Mouse (Mus musculus) neural tube, embryonic 13.5 days (tissue): ENCODE results near the gene Hhex. TPM values are rescaled to one million over a fixed set of nuclear protein-coding genes. Genes with fewer than 3 reads are reported as not detected.

Experiments used
- ATAC-seq: fragments of 200-750 bp; cut with Nextera tagmentation; 2 replicates; pipeline ENCODE4 v1.8.0; 2017; ENCODE audit warnings: low read depth, mild to moderate bottlenecking, moderate TSS enrichment, moderate library complexity
- H3K27ac ChIP-seq: fragments of 300-500 bp; sonication (generic); replicated peaks from 2 replicates; pipeline ENCODE4 v1.5.1; 2015; ENCODE audit warnings: moderate library complexity, mild to moderate bottlenecking, inconsistent platforms
- H3K27me3 ChIP-seq: fragments of 300-500 bp; sonication (generic); 2 replicates; pipeline ENCODE4 v1.6.1; 2015; ENCODE audit warnings: mild to moderate bottlenecking, inconsistent platforms
- H3K36me3 ChIP-seq: fragments of 300-500 bp; sonication (generic); 2 replicates; pipeline ENCODE4 v1.6.1; 2015; ENCODE audit warnings: mild to moderate bottlenecking, inconsistent platforms
- H3K4me1 ChIP-seq: fragments of 300-500 bp; sonication (generic); replicated peaks from 2 replicates; pipeline ENCODE4 v1.6.1; 2015; ENCODE audit warnings: inconsistent platforms
- H3K4me2 ChIP-seq: fragments of 300-500 bp; sonication (generic); 2 replicates; pipeline ENCODE4 v1.6.1; 2015; ENCODE audit warnings: inconsistent platforms, mild to moderate bottlenecking, moderate library complexity
- H3K4me3 ChIP-seq: fragments of 300-500 bp; sonication (generic); 2 replicates; pipeline ENCODE4 v1.5.1; 2015; ENCODE audit warnings: mild to moderate bottlenecking, inconsistent platforms
- H3K9ac ChIP-seq: fragments of 300-500 bp; sonication (generic); 2 replicates; pipeline ENCODE4 v1.6.1; 2015; ENCODE audit warnings: moderate library complexity, mild to moderate bottlenecking, inconsistent platforms
- H3K9me3 ChIP-seq: fragments of 300-500 bp; sonication (generic); 2 replicates; pipeline ENCODE4 v1.6.1; 2016; ENCODE audit warnings: inconsistent platforms
- WGBS: fragments of 180-500 bp; shearing (Covaris S2); methylation state at CpG from one replicate; pipeline ENCODE4 v1.1.7; 2015; 5-methylcytosine and 5-hydroxymethylcytosine counted together
- polyA plus RNA-seq: library from polyadenylated mRNA; unstranded; fragments of >200 nt; fragmentation: Nextera tagmentation; extraction: Ambion mirVana; gene quantifications from 2 replicates; pipeline ENCODE4 v1.2.1, GENCODE M21; 2015

Gene Hhex
- polyA plus RNA-seq, 1 experiment from 2014 or later, result 6.6 TPM

DNA sequence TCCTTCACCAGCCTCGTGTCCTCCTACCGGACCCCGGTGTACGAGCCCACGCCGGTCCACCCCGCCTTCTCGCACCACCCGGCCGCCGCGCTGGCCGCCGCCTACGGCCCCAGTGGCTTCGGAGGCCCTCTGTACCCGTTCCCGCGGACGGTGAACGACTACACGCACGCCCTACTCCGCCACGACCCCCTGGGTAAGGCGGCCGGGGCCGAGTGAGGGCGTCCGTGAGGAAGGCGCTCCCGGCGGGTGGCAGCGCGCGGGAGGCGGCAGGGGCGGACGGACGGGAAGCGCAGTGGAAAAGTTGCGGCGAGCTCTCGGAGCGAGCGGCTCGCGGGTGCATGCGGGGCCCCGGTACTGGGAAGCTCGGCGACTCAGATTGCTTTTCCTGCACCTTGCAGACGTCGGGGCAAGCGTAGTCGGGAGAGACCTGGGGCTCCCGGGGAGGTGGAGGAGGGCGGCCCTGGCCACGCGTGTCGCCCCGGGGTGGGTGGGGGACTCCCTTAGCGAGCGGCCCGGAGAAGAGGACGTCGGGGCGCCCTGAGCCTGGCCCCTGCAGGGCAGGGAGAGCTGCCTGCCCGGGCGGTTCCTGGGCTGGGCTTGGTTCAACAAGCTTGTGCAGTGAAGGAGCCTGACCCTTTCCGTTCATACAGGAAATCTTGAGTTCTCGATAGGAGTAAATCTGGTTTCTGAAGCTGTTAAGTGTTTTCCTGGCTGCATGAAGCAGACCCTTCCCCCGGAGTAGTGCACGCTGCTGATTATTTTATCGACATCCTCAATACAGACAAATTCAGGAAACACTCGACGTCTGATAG, 637 bp downstream of the Hhex start:
- Histone ChIP-seq H3K27ac (peak overlapping the region; percentile 63), H3K36me3 (no peaks in the 10 kb centered on the region), H3K4me3 (peak overlapping the region; percentile 41), H3K27me3 (peaks cover 99% of the 10 kb centered on the region), H3K4me1 (peaks cover 15% of the 10 kb centered on the region), H3K9me3 (no peaks in the 10 kb centered on the region), H3K9ac (peak overlapping the region; percentile 52), H3K4me2 (peak overlapping the region; percentile 58)
- peak; percentile 40; the same call in 1 of the 2 replicates for ATAC-seq
- 1% methylated on average over 73 of the region's 77 CpGs for WGBS

GRCm38 (mm10) chr19:37435853-37436174, 1.2 kb downstream of the Hhex start:
- H3K9ac ChIP-seq, result 0 out of 2 replicates have a peak overlapping the region, but pooled peaks have one; percentile 34
- 6% methylated on average over 10 of the region's 10 CpGs for WGBS
- peak overlapping the region; percentile 13; the same call in 1 of the 2 replicates for H3K4me2 ChIP-seq
- H3K9me3 ChIP-seq, result no peaks in the 10 kb centered on the region
- H3K27me3 ChIP-seq, result peaks cover 99% of the 10 kb centered on the region
- H3K36me3 ChIP-seq, result no peaks in the 10 kb centered on the region
- no peak overlapping the region for H3K4me3 ChIP-seq
- no peak overlapping the region for H3K27ac ChIP-seq
- peaks cover 15% of the 10 kb centered on the region for H3K4me1 ChIP-seq
- no peak for ATAC-seq

GRCm38 (mm10) chr19:37436514-37437288, 2.1 kb downstream of the Hhex start:
- no peak overlapping the region for H3K4me3 ChIP-seq
- H3K4me1 ChIP-seq, result peaks cover 15% of the 10 kb centered on the region
- peaks cover 99% of the 10 kb centered on the region for H3K27me3 ChIP-seq
- no peaks in the 10 kb centered on the region for H3K9me3 ChIP-seq
- H3K36me3 ChIP-seq, result no peaks in the 10 kb centered on the region
- ATAC-seq, result no peak
- peak overlapping the region; percentile 13; the same call in 1 of the 2 replicates for H3K4me2 ChIP-seq
- H3K27ac ChIP-seq, result no peak overlapping the region
- WGBS, result 1% methylated on average over 28 of the region's 28 CpGs
- H3K9ac ChIP-seq, result no peak overlapping the region

DNA sequence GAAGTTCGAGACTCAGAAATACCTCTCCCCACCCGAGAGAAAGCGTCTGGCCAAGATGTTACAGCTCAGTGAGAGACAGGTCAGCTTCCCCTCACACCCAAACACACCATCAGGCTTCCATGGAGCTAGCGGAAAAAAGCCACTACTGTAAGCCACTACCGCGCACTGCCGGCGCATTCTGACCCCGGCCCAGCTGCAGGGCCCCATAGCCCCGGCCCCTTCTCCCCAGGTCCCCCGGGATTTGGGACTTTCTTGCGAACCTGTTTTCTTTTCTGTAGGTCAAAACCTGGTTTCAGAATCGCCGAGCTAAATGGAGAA, 2.6 kb downstream of the Hhex start:
- ATAC-seq, result no peak
- H3K4me1 ChIP-seq, result peaks cover 15% of the 10 kb centered on the region
- H3K27me3 ChIP-seq, result peaks cover 98% of the 10 kb centered on the region
- no peak overlapping the region for H3K4me3 ChIP-seq
- H3K9me3 ChIP-seq, result no peaks in the 10 kb centered on the region
- H3K4me2 ChIP-seq, result no peak overlapping the region; the same call in 1 of the 2 replicates
- H3K36me3 ChIP-seq, result no peaks in the 10 kb centered on the region
- no peak overlapping the region for H3K27ac ChIP-seq
- no peak overlapping the region for H3K9ac ChIP-seq
- 5% methylated on average over 14 of the region's 14 CpGs for WGBS

DNA sequence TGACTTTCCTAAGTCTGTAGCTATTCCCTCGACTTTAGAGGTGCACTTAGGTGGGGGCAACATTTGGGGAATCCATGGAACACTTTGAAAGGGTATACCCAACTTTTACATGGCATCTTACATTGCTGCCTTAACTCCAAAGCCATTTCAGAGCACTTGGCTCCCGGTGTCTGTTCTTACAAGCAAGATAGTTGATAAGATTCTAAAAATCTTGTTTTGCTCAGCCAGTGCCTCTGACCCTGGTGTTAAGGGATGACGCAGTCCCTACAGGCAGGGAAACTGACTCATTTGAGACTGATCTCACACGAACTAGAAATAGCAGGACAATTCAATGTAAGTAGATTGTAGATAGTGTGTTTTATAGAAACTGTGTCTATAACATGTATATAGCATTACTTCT, 5.6 kb downstream of the Hhex start:
- Histone ChIP-seq H3K9me3 (no peaks in the 10 kb centered on the region), H3K4me2 (no peak overlapping the region), H3K27ac (no peak overlapping the region), H3K9ac (no peak overlapping the region), H3K4me1 (peaks cover 3% of the 10 kb centered on the region), H3K36me3 (no peaks in the 10 kb centered on the region), H3K4me3 (no peak overlapping the region), H3K27me3 (peaks cover 79% of the 10 kb centered on the region)
- no peak for ATAC-seq
- WGBS, result 76% methylated on average over 4 of the region's 4 CpGs

DNA sequence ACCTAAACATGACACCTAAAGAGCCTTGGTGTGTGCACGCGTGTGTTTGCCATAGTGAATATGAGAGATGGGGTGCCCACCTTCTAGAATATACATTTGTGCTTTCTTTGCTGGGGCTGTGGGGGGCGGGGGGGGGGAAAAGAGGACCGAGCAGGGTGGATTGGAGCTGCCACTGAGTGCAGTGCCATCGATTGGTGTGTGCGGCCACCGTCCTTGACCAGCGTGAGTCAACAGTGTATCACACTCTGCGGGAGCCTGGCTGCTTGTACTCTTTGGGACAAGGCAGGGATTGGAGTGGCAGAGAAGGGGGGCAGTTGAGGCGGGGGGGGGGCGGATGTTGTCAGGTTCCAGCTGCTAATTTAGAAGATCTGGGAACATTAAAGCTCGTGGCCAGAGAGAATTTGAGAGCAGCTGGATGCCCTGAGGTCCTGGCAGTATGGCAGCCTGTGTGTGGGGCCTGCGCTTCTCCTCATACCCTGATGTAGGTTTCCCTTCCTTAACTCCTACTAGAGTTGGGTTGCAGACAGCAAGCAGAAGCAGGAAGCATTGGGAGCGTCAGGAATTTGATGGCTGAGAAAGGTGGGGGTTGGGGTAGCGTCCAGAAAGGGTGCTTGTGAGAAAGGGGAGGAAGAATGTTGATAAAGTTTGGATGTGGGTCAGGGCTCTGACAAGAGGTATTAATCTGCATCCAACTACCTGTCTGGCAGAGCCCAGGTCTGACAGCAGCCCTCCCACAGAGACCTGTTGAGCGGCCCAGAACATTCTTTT, 6.3 kb downstream of the Hhex start:
- Histone ChIP-seq H3K9ac (no peak overlapping the region), H3K36me3 (no peaks in the 10 kb centered on the region), H3K9me3 (no peaks in the 10 kb centered on the region), H3K27ac (no peak overlapping the region), H3K27me3 (peaks cover 72% of the 10 kb centered on the region), H3K4me3 (no peak overlapping the region), H3K4me1 (no peaks in the 10 kb centered on the region), H3K4me2 (no peak overlapping the region)
- no peak for ATAC-seq
- WGBS, result 72% methylated on average over 16 of the region's 16 CpGs

GRCm38 (mm10) chr19:37442524-37443286, 8.1 kb downstream of the Hhex start:
- ATAC-seq, result no peak
- no peak overlapping the region for H3K4me2 ChIP-seq
- no peak overlapping the region for H3K9ac ChIP-seq
- WGBS, result 79% methylated on average over 10 of the region's 10 CpGs
- H3K9me3 ChIP-seq, result no peaks in the 10 kb centered on the region
- H3K27me3 ChIP-seq, result peaks cover 54% of the 10 kb centered on the region
- no peaks in the 10 kb centered on the region for H3K36me3 ChIP-seq
- no peak overlapping the region for H3K27ac ChIP-seq
- no peaks in the 10 kb centered on the region for H3K4me1 ChIP-seq
- no peak overlapping the region for H3K4me3 ChIP-seq

DNA sequence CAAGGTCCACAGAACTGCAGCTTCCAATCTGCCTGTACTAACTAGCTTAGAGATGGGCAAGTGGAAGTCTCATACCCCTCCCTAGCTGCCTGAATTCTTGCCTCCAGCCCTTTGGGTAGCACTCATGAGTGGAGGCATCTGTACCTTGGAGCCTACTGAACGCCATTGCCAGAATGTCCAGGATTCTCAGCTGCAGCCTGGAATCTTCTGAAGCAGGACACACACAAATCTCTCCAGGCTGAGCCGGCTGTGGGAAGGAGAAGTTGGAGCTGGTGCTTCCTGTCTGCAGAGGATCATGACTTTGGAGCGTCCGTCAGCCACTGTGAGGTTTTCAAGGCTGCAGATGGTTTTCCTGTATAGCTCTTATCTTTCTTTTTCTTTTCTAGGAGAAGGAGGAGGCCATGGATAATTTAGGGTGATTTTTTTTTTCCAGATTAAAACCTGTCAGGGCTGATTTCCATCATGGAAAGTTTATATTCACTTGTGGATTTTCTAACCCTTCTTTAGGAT, 9.1 kb downstream of the Hhex start:
- Histone ChIP-seq H3K4me3 (no peak overlapping the region), H3K9ac (no peak overlapping the region), H3K4me2 (no peak overlapping the region), H3K27ac (no peak overlapping the region), H3K9me3 (no peaks in the 10 kb centered on the region), H3K36me3 (no peaks in the 10 kb centered on the region), H3K27me3 (peaks cover 45% of the 10 kb centered on the region), H3K4me1 (no peaks in the 10 kb centered on the region)
- WGBS, result 73% methylated on average over 4 of the region's 4 CpGs
- ATAC-seq, result no peak

GRCm38 (mm10) chr19:37448212-37448611, 13.6 kb downstream of the Hhex start:
- Histone ChIP-seq H3K4me3 (no peak overlapping the region), H3K27ac (no peak overlapping the region), H3K4me1 (no peaks in the 10 kb centered on the region), H3K36me3 (no peaks in the 10 kb centered on the region), H3K9ac (no peak overlapping the region), H3K4me2 (no peak overlapping the region), H3K27me3 (peaks cover 4% of the 10 kb centered on the region; the same call in 1 of the 2 replicates), H3K9me3 (no peaks in the 10 kb centered on the region)
- 73% methylated on average over 5 of the region's 5 CpGs for WGBS
- ATAC-seq, result no peak

- WGBS, result 85% methylated on average over 3 of the region's 3 CpGs
- no peaks in the 10 kb centered on the region for H3K9me3 ChIP-seq
- no peak overlapping the region for H3K4me2 ChIP-seq
- H3K4me3 ChIP-seq, result no peak overlapping the region
- no peak overlapping the region for H3K27ac ChIP-seq
- H3K9ac ChIP-seq, result no peak overlapping the region
- H3K36me3 ChIP-seq, result no peaks in the 10 kb centered on the region
- H3K4me1 ChIP-seq, result no peaks in the 10 kb centered on the region
- no peaks in the 10 kb centered on the region for H3K27me3 ChIP-seq
- no peak for ATAC-seq
These were observed 14.6 kb downstream of the Hhex start for GRCm38 (mm10) chr19:37449246-37449645.

GRCm38 (mm10) chr19:37455528-37455927, 20.9 kb downstream of the Hhex start:
- H3K9ac ChIP-seq, result no peak overlapping the region
- 94% methylated on average over 2 of the region's 2 CpGs for WGBS
- H3K4me1 ChIP-seq, result no peaks in the 10 kb centered on the region
- no peaks in the 10 kb centered on the region for H3K27me3 ChIP-seq
- no peaks in the 10 kb centered on the region for H3K9me3 ChIP-seq
- no peak overlapping the region for H3K4me2 ChIP-seq
- no peaks in the 10 kb centered on the region for H3K36me3 ChIP-seq
- no peak for ATAC-seq
- H3K4me3 ChIP-seq, result no peak overlapping the region
- no peak overlapping the region for H3K27ac ChIP-seq
